Comparison of ENCODE assay signal across 17 mouse cellular contexts in genomic region chr1:120921540-120921939, GRCm38 (mm10).
A peak's percentile ranks its signal among the peaks of the same experiment; 100 is the strongest.
DNase-seq lines count a peak whose midpoint lies in the region; ATAC-seq and TF ChIP-seq lines count a peak whose summit lies in the region.
"Had no signal": no experiment of that assay in that cellular context is flagged by ENCODE, and none has a peak within 500 bp of the region (broad histone marks: within the 10 kb centered on the region; RNA-seq: fewer than 3 reads in every experiment).

No protein-coding gene starts in this region.

- TF ChIP-seq POLR2A in myocyte (IDR thresholded peaks at IDR 0.05; ENCODE audit: insufficient read length, low read depth), result no peak

- no peaks in the 10 kb centered on the region for H3K79me2 ChIP-seq in myocyte (ENCODE audit: control insufficient read depth, insufficient read depth)

- H3K4me1 ChIP-seq in midbrain, postnatal 0 days (ENCODE audit: insufficient read depth, low read length), result no peaks in the 10 kb centered on the region
- no peaks in the 10 kb centered on the region for H3K4me1 ChIP-seq in midbrain, embryonic 10.5 days
- no peaks in the 10 kb centered on the region for H3K4me1 ChIP-seq in forebrain, embryonic 12.5 days
- H3K4me1 ChIP-seq: midbrain, embryonic 15.5 days; neural tube, embryonic 13.5 days had no signal

- H3K27me3 ChIP-seq in midbrain, postnatal 0 days (ENCODE audit: insufficient read depth, low read length), result no peaks in the 10 kb centered on the region
- no peaks in the 10 kb centered on the region for H3K27me3 ChIP-seq in midbrain, embryonic 10.5 days (ENCODE audit: low read depth, poor library complexity, severe bottlenecking)
- no peaks in the 10 kb centered on the region for H3K27me3 ChIP-seq in myocyte (ENCODE audit: control insufficient read depth, insufficient read depth, insufficient read length)
- no peaks in the 10 kb centered on the region for H3K27me3 ChIP-seq in forebrain, embryonic 12.5 days
- H3K27me3 ChIP-seq: midbrain, embryonic 15.5 days; neural tube, embryonic 13.5 days had no signal

- no peak; the same call in 1 of the 2 replicates for ATAC-seq in midbrain, postnatal 0 days (ENCODE audit: low FRiP score)
- ATAC-seq in forebrain, embryonic 12.5 days (ENCODE audit: low FRiP score), result no peak
- ATAC-seq: midbrain, embryonic 15.5 days had no signal

- H3K27ac ChIP-seq in midbrain, postnatal 0 days (ENCODE audit: low read depth, low read length), result no peak overlapping the region
- no peak overlapping the region for H3K27ac ChIP-seq in midbrain, embryonic 10.5 days (replicated peaks)
- no peak overlapping the region for H3K27ac ChIP-seq in forebrain, embryonic 12.5 days
- H3K27ac ChIP-seq: hindbrain, embryonic 14.5 days; layer of hippocampus, adult 2 months; limb, embryonic 10.5 days; liver, embryonic 14.5 days; midbrain, embryonic 15.5 days; neural tube, embryonic 13.5 days had no signal

- no peak overlapping the region for H3ac ChIP-seq in myocyte (ENCODE audit: control insufficient read depth, insufficient read length)

- DNase-seq in adrenal gland, postnatal 10 days, result peak; percentile 9
- no peak for DNase-seq in adrenal gland, adult 8-10 months
- DNase-seq in midbrain, postnatal 0 days (ENCODE audit: low spot score), result peak; percentile 77
- no peak for DNase-seq in midbrain, embryonic 10.5 days (ENCODE audit: low spot score)
- DNase-seq in gastrocnemius, postnatal 10 days, result peak; percentile 26
- DNase-seq in layer of hippocampus, postnatal 36 days, result no peak
- DNase-seq: embryo, embryonic 11 days; kidney, adult 8-10 months had no signal

- H3K36me3 ChIP-seq in midbrain, postnatal 0 days (ENCODE audit: insufficient read depth, low read length), result no peaks in the 10 kb centered on the region
- no peaks in the 10 kb centered on the region for H3K36me3 ChIP-seq in midbrain, embryonic 10.5 days
- H3K36me3 ChIP-seq in myocyte (ENCODE audit: control insufficient read depth, insufficient read depth), result no peaks in the 10 kb centered on the region
- no peaks in the 10 kb centered on the region for H3K36me3 ChIP-seq in forebrain, embryonic 12.5 days (replicated peaks)
- H3K36me3 ChIP-seq: limb, embryonic 10.5 days; midbrain, embryonic 15.5 days; neural tube, embryonic 13.5 days had no signal

- TF ChIP-seq CTCF in midbrain, postnatal 0 days (IDR thresholded peaks at IDR 0.05), result no peak

- H3K4me2 ChIP-seq in midbrain, postnatal 0 days (ENCODE audit: low read depth, low read length, poor library complexity, severe bottlenecking), result no peak overlapping the region
- H3K4me2 ChIP-seq in myocyte (ENCODE audit: low read depth), result no peak overlapping the region
- no peak overlapping the region for H3K4me2 ChIP-seq in forebrain, embryonic 12.5 days
- H3K4me2 ChIP-seq: hindbrain, embryonic 14.5 days; midbrain, embryonic 15.5 days; neural tube, embryonic 13.5 days had no signal

- H3K9ac ChIP-seq in midbrain, postnatal 0 days (replicated peaks; ENCODE audit: low read length, poor library complexity, severe bottlenecking), result no peak overlapping the region
- no peak overlapping the region for H3K9ac ChIP-seq in forebrain, embryonic 12.5 days
- H3K9ac ChIP-seq: hindbrain, embryonic 14.5 days; liver, embryonic 14.5 days; midbrain, embryonic 15.5 days; neural tube, embryonic 13.5 days had no signal

- H3K4me3 ChIP-seq in midbrain, postnatal 0 days (ENCODE audit: low read depth, low read length), result no peak overlapping the region
- no peak overlapping the region for H3K4me3 ChIP-seq in midbrain, embryonic 10.5 days
- H3K4me3 ChIP-seq in myocyte, result no peak overlapping the region
- H3K4me3 ChIP-seq in forebrain, embryonic 12.5 days (replicated peaks), result no peak overlapping the region
- H3K4me3 ChIP-seq: erythroblast, embryonic 14.5 days; layer of hippocampus, adult 2 months; limb, embryonic 10.5 days; midbrain, embryonic 15.5 days; neural tube, embryonic 13.5 days had no signal

- no peaks in the 10 kb centered on the region for H3K9me3 ChIP-seq in midbrain, postnatal 0 days (ENCODE audit: low read length)
- no peaks in the 10 kb centered on the region for H3K9me3 ChIP-seq in midbrain, embryonic 10.5 days (replicated peaks)
- H3K9me3 ChIP-seq in forebrain, embryonic 12.5 days, result no peaks in the 10 kb centered on the region
- H3K9me3 ChIP-seq: limb, embryonic 10.5 days; midbrain, embryonic 15.5 days; neural tube, embryonic 13.5 days had no signal

- 86% methylated on average over 3 of the region's 3 CpGs for WGBS in midbrain, postnatal 0 days
- WGBS in midbrain, embryonic 10.5 days, result 83% methylated on average over 3 of the region's 3 CpGs
- WGBS in forebrain, embryonic 12.5 days, result 82% methylated on average over 3 of the region's 3 CpGs

TF ChIP-seq in myocyte, 11 proteins besides CTCF, POLR2A, EP300 and RAD21:
- peak; percentile 17 to 88 (median 57) for TF ChIP-seq MYOG (IDR thresholded peaks at IDR 0.05; ENCODE audit: control insufficient read depth in 1 of 3, insufficient read depth in 1 of 3, insufficient read length in 2 of 3, low read depth in 2 of 3)
- TF ChIP-seq MYOD1 (IDR thresholded peaks at IDR 0.05; ENCODE audit: control insufficient read depth in 1 of 3, insufficient read length in 2 of 3, low read depth in 2 of 3), result peak in 2 of 3 experiments; percentile 51 to 86
- TF ChIP-seq MAX (IDR thresholded peaks at IDR 0.05; ENCODE audit: low read depth), result no peak

Comparison
In these comparisons a context has a peak if more than half of its experiments do, and no peak if none do; other contexts are left out.
1. DNase-seq: peak in adrenal gland, postnatal 10 days (single experiment), midbrain, postnatal 0 days (single experiment) and gastrocnemius, postnatal 10 days (single experiment); none in adrenal gland, adult 8-10 months (single experiment), midbrain, embryonic 10.5 days (single experiment) and layer of hippocampus, postnatal 36 days (0 of 2).